Mouse (Mus musculus) WW6 (cell line): ENCODE data around the gene Ankrd55.

Experiments
- DNase-seq: peaks from one replicate; pipeline ENCODE4 v3.0.0-alpha.2; 2013; ENCODE audit warnings: low read depth, low spot score

Gene Ankrd55

DNA sequence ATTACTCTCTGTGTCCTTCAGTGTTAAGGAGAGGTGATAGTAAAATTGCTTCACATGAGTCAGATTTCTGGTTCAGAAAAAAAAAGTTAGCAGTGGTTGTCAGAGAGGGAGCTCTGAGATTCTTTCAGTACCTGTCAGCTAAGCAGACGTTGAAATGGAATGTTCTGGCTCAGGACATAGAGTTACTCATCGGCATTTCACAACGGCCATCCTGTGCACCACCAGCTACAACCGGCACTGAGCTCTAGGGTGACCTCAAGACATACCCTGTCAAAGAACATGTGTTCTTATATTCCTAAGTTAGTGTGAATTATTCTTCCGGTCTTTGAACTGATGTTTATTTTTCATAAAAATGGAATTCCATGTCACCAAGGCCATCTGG, 55.4 kb downstream of the Ankrd55 start:
- no peak for DNase-seq

DNA sequence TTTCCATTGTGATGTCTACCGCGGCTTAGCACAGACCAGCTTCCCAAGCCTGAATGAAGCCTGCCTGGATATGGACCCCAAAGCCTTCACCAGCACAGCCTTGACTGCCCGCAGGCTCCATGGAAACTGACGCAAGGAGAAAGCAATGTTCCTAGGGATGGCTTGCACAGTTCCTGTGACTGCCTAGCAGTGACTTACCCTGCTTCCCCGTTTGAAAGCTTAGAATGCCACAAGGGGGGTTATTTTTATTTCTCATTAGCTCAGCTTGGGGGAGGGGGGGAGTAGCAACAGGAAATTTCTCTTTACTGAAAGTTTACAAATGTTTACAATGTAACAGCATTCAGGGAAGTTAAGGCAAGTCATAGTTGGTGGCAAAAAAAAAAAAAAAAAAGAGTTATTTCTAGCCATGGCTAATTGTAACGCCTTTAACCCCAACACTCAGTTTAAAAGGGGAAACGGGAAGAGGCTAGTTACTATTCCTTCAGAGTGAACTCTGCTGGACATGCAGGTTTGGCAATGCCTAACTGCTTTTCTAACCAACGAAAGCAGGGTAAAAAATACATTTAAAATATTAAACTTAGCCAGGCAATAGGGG, 56.1 kb downstream of the Ankrd55 start:
- no peak for DNase-seq

DNA sequence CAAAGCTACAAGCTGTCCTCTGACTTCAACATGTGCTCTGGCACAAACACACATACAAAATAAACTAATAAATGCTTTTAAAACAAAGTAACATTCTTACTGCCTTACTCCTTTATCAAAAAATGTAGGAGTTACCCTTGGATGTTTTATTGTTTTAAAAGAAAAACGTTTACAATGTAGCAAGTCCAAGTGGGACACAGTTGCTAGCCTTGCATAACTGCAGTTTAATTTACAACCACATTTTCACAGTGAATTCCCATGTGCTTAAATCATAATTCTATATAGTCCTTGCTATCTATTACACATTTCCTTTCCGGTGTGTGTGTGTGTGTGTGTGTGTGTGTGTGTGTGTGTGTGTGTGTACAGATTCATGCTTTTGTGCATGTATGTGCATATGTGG, 57.3 kb downstream of the Ankrd55 start:
- DNase-seq: no peak

DNA sequence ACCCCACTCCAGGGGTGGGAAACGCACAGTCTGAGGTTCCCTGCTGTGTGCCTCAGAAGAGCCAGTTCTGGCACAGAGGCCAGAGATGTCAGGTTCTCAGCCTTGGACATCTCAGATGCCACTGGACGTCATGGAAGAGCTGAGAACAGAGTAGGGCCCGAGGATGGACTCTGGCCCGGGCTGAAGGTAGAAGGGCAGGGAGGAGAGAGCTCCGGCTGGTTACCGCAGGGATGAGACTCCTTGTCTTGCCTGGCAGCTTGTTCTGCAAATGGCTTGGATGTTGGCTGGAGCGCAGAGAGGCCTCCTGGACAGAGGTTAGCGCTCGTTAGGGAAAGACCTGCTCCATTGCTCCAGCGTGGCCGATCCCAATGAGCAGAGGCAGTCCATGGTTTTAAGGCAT, 57.8 kb downstream of the Ankrd55 start:
- DNase-seq: no peak

DNA sequence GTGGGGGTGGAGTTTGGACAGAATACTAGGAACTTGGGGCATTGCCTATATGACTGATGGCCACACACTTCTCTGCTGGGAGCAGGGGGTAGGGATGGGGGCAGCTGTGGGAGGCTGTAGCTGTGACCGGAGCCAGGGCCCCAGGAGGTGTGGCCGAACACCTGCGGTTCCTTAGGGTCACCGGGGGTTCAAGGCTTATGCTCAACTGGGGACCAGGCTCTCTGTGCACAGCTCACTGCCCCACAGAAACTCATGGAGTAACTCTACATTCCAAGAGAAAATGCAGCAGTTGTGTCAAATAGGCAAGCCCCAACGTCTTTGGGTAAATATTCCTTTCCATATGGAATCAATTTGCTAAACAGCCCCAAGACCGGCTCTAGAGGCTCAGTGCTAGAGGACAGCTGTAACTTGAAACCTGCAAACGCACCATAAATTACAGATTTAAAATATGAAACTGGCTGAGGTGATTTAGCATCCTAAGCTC, 58.5 kb downstream of the Ankrd55 start:
- DNase-seq: no peak

- DNase-seq: no peak
Observed at GRCm38 (mm10) chr13:112348250-112348649, 60.0 kb downstream of the Ankrd55 start.

- no peak for DNase-seq
Observed at GRCm38 (mm10) chr13:112348896-112349484, 60.7 kb downstream of the Ankrd55 start.

DNA sequence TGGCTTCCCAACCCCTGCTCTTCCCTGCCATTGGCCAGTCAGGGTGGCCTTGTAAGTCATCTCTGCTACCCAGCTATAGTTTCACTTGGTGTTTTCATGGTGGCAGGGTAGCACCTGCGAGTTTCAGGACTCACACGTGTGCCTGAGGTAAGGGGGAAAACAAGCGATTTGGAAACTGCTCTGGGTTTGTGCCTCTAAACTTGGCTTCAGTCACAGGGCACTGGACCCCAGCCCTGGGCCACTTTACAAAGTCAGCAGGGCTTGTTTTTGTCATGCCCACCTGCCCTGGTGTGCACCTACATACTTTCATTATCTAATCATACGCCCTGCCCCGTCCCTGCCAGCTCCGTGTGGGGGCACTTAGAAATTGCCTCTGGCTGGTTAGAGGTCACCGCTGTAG, 61.2 kb downstream of the Ankrd55 start:
- DNase-seq: no peak

GRCm38 (mm10) chr13:112351943-112352342, 63.7 kb downstream of the Ankrd55 start:
- DNase-seq: no peak

GRCm38 (mm10) chr13:112354109-112354867, 66.0 kb downstream of the Ankrd55 start:
- no peak for DNase-seq

DNA sequence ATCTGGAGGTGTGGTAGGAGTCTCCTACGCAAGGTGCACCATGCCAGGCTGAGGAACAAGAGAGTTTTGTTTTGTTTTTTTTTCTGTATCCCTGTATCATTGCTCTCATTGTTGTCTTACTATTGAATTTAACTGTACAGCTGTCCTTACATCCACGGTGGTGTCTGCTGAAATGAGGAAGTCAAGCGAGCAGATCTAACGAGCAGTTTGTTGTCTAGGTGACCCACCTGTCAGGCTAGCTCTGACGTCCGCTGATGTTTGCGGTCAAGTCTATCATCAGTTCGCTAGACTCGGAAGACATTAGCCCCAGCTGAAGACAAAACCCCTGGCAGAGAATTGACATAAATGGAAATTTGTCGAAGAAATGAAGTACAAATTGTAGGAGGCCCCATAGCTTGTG, 66.7 kb downstream of the Ankrd55 start:
- no peak for DNase-seq

- no peak for DNase-seq
Observed at GRCm38 (mm10) chr13:112355794-112356486, 67.7 kb downstream of the Ankrd55 start.

GRCm38 (mm10) chr13:112361575-112361974, 73.3 kb downstream of the Ankrd55 start:
- no peak for DNase-seq

DNA sequence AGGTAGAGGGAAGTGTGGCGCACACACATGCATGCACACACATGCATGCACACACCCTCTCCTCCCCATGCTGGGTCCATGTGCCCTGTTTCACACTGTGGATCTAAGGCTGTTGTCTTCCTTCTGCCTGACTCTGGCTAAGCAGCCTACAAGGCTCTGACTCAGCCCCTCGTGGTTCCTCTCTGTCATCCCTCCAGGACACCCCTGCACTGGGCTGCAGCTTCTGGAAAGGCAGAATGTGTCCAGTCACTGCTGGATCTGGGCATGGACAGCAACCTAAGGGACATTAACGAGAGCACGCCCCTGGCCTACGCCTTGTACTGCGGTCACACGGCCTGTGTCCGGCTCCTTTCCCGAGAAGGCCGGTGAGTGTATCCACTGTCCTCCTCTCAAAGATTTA, 75.0 kb downstream of the Ankrd55 start:
- no peak for DNase-seq

- DNase-seq: no peak
Observed at GRCm38 (mm10) chr13:112363746-112364145, 75.5 kb downstream of the Ankrd55 start.

DNA sequence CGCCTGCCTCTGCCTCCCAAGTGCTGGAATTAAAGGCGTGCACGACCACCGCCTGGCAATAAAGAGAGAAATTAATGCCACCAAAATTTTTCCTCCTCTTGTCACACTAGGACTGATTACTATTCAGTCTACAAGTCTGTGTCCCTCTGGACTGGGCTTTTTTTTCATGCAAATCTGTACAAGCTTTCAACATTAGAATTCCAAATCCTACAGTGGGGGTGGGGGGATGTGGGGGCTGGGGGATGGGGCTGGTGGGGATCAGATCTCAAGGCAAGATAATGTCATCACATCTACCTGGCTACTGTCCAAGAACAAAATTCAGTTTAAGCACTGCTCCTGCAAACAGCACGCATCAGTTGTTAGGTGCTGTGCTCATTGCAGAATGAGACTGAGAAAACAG, 76.4 kb downstream of the Ankrd55 start:
- no peak for DNase-seq

GRCm38 (mm10) chr13:112365303-112365702, 77.1 kb downstream of the Ankrd55 start:
- no peak for DNase-seq

DNA sequence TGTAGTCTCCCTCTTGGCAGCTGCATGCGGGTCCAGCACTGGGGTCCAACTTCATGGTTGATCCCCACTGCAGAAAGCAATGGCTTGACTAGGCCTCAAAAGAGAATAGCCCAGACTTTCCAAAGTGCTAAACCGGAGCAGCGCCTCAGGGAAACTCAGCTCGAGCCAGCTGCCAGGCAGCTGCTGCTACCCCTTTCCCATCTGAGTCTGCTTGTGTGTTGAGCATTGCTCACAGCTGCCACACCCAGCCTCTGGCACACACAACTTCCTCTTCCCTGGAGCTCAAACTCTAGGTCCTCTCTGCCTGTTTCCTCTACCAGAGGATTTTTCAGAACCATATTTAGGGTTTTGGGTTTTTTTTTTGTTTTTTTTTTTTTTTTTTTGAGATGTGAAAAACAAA, 77.5 kb downstream of the Ankrd55 start:
- DNase-seq: no peak

GRCm38 (mm10) chr13:112366321-112367029, 78.2 kb downstream of the Ankrd55 start:
- no peak for DNase-seq

GRCm38 (mm10) chr13:112371729-112372128, 83.5 kb downstream of the Ankrd55 start:
- DNase-seq: no peak

DNA sequence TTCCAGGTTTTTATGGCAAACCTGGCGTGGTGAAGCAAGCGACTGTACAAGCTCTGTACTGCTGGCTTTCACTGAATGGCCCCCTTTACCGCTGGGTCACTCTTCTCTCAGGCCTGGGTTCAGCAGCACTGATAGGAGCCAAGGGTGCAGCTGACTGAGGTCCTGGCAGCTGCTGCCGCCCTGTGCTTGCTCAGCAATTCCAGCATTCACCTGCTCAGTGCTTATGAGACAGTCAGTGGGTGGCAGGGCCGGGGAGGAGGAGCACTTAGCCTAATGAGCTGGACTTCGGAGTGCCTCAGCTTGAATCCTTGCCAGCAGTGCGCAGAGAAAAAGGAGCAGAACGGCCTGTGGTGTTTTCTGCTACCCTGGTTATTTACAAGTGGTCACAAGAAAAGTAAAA, 87.5 kb downstream of the Ankrd55 start:
- DNase-seq: no peak
